Mouse (Mus musculus) NIH3T3 (cell line): ENCODE data around the gene Zbp1.

Experiments
- DNase-seq: peaks from one replicate; pipeline ENCODE4 v3.0.0-alpha.2; 2012; ENCODE audit warnings: low read depth

Gene Zbp1

DNA sequence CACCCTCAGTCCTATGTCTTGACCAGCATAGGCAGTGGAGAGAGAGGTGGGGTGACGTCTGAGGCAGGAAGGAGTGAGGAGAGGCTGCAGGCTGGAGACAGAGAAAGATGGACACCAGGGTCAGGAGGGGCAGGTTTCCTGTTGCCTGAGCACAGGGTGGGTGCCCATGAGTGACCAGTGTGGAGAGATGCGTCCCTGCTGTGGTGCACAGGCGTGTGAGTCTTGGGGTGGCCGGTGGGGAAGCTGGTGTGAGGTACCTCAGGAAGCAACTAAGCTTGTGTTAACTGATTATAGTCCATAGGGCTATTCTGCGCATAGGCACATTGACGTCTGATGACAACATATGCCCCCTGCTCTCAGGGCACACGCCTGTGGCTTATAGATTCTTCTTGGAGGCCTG is 39.7 kb downstream of the Zbp1 start:
- no peak for DNase-seq

DNA sequence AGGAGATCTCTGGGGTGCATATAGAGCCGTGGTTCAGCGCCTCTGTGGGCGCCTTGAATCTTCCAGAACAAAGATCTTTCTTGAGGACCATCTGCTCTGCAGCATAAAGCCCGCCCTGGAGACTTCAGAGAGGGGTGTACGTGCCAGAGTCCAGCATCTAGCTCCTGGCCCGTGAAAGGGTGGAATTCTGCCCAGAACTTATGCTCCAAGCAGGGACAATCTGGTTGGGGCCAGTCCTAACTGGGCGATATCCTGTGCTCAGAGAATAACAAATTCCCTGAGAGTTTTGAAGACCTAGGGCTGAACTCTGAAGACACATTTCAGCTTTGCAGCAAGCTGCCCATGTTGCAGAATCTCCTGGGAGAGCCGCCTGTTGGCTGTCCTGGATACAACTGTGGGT is 40.8 kb downstream of the Zbp1 start:
- DNase-seq: no peak

DNA sequence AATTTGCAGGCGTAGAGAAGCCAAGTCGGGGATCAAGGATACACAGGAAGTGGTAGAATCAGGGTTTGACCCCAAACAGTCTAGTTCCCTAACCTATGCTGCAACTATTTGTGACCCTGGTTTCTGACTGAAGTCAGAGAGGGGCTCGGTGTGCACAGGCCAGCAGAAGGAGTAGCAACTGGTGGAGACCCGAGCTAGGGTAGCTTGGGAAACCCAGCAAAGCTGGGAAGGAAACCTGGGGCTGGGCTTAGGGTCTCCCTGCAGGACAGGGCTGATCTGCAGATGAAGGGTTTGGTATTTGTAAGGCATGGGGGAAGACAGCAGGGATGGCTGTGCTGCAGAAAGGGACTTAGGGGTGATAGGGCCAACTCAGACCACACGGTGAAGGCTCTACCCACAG is 41.2 kb downstream of the Zbp1 start:
- DNase-seq: no peak

DNA sequence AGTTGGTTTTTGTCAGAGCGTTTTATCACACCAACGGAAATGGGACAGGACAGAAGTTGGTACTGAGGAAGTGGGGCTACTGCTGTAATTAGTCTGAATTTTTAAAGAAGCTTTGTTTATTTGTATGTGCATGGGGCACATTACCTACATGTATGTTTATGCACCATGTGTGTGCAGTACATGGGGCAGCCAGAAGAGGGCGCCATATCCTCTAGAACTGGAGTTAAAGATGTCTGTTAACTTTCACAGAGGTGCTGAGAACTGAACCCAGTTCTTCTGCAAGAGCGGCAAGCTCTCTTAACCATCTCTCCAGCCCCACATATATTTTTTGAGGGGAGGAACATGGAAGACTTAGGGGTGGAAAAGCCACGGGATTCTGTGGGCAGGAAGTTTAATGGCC is 43.0 kb downstream of the Zbp1 start:
- DNase-seq: no peak

DNA sequence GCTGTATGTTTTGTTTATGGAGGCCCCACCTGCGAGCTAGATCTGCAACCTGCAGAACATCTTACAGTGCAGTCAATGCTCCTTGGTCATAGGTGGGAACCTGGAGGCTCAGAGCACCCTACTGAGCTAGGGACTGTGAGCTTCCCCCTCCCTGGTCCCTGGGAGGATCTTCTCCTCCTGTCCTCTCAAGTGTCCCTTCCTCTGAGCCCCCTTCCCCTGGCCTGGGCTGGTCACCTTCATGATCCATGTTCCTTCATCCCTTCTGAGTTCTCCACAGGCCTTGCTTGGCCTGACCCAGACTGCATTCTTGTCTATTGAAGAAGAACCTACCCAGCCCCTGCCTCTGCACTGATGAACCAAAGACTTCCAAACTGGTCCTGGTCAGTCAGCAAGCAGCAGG is 44.2 kb downstream of the Zbp1 start:
- DNase-seq: no peak

DNA sequence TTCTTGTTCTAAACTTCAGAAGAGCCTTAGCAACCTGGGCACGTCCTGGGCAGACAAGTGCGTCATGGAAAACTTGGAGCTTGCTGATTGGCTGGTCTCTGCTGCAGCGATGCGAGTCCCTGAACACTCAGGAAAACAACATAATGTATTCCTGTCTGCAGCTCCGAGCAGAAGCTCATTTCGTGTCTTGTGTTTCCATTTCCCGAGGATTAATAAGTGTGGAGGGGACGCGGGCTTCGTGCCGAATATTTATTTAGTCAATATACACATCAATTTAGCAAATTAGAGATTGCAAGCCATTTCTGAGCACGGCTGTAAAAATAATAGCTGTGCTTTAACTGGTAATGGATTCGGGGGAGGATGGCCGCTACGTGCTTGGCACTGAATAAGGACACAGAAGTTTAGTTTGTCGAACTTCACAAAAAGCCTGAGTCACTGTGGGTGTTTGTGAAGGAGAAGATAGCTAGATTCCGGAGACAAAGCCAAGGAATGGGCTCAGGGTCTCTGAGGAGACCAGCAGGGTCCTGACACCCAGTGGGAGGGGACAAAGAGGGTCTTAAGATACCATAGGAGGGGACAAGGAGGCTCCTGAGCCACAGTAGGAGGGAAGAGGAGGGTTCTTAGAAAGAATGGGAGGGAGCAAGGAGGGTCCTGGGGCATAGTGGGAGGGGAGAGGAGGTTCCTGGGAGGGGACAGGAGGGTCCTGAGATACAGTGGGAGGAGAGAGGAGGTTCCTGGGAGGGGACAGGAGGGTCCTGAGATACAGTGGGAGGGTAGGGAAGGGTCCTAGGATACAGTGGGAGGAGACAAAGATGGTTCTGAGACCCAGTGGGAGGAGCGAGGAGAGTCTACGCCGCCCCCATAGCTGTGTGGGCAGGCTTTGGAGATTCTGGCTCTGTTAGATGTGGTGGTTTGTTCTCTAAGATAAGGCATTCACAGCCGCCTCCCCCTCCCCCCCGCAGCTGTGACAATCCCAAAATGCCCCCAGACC is 44.9 kb downstream of the Zbp1 start:
- DNase-seq: peak; percentile 69

DNA sequence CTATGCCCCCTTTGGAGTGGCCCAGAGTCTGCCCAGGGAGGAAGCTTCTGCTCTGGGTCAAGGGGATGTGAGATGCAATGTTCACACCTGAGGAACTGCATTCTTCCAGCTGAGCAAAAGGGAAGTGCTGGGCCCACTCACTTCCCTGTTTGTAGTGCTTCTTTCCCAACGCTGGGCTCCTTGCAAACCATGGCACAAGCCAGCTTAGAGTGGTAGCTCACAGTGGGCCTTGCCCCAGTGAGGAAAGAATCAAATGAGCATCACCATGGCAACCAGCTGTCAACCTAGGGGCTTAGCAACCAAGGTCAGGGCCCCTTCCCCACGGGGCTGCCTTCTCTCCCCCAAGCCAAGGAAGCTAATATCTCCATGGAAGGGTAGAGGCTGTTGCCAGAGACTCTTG is 45.7 kb downstream of the Zbp1 start:
- DNase-seq: no peak

DNA sequence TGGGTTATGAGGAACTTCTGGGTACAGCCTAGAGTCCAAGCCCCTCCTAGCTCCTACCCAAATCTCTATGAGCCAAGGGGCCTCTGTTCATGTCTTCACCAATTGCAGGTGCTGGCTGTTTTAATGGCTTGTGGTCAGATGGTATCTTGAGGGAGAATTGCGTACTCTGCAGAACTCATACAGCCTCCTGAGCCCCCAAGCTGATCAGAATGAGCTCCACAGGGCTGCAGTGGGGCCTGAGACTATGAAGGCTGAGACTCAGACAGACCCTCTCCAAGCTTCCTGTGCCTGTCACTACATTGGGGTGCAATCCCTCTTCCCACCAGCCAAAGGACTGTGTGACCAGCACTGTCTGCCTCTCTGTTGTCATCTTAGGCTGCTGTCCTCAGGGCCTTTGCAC is 46.3 kb downstream of the Zbp1 start:
- no peak for DNase-seq

DNA sequence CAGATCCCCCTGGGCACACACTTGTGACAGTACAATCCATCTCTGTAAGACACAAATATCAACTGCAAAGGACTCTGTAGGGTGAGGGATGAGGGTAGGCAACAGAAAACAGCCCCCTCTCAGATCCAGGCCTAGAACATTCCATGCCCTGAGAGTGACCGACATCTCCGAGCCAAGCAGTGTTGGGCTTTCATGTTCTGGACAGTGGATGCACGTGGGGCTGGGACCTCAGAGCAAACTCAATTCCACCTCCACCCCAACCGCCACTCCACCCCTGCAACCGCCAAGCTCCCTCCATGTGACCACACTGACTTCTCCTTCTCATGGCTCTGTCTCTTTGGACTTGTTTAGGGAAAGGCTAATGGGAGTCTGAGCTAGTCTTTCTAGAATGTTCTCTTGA is 46.8 kb downstream of the Zbp1 start:
- DNase-seq: no peak

DNA sequence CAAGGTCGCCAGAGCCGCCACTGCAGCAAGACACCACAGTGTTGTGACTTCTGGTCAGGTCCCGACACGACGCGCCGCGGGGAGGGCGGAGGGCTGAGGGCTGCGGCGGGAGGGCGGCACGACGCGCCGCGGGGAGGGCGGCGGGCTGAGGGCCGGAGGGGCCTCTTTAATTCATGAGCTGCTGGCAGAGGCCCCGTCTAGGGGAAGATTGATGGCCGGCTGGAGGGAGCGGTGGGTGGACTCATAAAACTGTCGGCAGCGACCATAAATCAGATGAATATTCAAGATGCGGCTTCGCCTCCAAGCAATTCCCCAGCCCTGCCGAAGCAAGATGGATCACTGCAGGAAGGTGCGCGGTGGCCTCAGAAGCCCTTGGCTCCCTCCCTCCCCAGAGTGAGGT is 47.3 kb downstream of the Zbp1 start:
- DNase-seq: peak; percentile 30

DNA sequence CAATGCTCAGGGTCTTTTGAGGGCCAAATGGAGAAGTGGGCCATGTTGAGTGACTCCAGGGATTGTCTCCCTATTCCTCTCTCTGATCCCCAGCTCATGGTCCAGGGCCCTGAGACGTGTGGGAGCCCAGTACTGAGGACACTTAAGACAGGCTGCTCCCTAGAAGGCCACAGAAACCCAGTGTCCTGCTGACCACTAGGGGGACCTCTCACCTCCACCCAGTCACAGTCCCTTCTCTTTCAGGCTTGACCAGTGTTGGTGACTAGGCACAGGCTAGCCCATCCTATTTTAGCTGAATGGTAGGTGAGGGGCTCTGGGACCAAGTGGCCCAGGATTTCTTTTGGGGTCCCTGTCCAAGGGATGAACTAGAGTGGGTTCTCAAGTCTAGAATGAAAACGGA is 48.0 kb downstream of the Zbp1 start:
- DNase-seq: no peak

DNA sequence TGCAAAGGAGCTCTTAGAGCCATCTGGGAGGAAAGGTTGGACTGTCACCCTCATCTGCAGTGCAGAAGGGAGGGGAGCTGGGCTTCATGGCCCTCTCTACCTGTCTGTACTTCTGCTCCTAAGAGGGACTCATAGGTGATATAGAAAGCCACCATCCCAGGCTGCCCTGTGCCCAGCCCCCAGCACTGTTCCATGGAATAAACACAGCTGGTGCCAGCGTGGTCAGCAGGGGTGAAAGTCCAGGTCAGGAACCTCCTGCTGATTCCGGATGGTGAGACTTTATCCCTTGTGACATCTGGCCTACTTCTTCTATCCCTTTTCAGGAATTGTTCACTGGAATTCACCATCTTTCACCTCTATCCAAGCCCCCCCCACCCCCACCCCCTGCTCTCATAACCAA is 48.6 kb downstream of the Zbp1 start:
- DNase-seq: no peak

DNA sequence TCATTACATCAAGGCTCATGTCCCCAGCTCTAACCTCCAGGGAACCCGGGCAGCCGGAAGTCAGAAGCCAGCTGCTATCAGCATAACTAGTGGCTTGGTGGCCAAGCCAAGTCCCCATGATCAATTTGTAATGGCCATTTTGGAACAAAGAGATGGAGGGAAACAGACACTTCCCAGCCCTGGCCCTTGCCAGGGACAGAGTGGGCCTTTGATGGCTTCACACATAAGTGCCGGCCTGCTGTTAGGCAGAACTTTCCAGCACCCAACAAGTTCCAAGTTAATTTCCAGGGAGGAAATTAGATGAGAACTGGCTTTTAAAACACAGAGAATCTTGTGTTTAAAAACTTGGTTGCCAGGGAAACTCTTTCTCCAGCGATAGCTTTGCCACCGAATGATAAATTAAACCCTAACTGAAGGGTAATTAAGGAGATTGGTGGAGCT is 50.3 kb downstream of the Zbp1 start:
- no peak for DNase-seq

DNA sequence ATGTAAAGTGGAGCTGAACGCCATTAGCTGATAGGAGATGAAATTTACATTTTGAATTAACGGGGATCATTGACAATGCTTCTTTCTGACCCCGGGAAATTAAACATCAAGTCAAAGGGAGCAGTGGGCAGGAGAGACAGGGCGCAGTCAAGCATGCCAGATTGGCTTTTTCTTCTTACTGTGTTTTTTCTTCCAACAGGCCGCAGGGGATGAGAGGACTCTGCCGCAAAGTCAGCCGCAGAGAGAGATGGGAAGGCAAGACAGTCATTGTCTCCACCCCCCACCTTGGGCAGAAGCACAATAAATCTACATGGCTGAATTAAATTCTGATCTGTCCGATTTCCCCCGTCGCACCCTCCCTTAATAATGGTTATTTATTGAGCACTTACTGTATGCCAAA is 53.4 kb downstream of the Zbp1 start:
- DNase-seq: no peak

DNA sequence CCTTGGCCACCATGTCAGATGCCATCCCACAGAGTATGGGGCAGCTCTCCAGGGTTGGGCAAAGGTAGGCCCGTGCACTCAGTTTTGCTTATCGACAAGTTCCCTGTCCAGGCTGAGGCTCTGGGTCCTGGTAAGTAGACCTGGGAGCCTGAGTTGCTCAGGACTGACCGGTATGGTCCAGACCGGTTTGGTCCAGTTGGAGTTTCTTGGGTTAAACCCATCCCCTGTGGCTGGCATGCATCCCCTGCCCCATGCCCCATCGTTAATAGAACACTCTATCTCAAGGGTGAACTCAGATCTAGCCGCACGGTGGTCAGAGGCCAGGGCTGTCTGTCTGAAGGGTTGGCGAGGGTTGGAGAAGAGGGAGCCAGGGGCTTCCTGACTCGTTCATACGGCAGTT is 53.8 kb downstream of the Zbp1 start:
- no peak for DNase-seq

DNA sequence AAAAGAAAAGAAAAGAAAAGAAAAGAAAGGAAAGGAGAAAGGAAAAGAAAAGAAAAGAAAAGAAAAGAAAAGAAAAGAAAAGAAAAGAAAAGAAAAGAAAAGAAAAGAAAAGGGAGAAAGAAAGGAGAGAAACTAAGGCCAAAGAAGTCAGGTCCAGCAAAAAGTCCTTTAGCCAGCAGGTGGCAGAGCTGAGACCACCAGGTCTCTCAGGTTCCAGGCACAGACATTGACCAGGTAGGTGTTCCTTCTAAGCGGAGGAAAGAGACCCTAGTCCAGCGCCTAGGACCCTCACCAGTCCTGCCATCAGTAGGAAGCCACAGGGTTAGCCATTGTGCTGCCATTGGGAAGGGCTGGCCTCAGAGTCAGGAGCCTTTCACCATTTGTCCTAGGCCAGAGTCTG is 54.4 kb downstream of the Zbp1 start:
- peak; percentile 49 for DNase-seq

DNA sequence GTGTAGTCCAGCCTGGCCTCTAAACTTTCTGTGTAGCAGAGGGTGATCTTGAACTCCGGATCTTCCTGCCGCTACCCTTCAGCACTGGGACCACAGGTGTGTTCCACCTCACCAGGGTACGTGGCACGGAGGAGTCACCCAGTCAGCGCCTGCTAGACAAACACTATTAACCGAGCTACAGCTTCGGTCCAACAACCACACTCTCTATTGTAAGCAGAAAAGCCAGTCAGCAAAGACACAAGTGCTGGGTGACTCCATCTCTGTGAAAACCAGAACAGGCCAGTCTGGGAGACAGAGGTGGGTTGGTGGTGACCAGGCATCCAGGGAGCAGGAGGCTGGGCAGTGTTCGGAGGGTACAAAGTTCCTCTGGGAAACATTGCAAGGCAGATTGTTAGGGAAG is 55.3 kb downstream of the Zbp1 start:
- no peak for DNase-seq

DNA sequence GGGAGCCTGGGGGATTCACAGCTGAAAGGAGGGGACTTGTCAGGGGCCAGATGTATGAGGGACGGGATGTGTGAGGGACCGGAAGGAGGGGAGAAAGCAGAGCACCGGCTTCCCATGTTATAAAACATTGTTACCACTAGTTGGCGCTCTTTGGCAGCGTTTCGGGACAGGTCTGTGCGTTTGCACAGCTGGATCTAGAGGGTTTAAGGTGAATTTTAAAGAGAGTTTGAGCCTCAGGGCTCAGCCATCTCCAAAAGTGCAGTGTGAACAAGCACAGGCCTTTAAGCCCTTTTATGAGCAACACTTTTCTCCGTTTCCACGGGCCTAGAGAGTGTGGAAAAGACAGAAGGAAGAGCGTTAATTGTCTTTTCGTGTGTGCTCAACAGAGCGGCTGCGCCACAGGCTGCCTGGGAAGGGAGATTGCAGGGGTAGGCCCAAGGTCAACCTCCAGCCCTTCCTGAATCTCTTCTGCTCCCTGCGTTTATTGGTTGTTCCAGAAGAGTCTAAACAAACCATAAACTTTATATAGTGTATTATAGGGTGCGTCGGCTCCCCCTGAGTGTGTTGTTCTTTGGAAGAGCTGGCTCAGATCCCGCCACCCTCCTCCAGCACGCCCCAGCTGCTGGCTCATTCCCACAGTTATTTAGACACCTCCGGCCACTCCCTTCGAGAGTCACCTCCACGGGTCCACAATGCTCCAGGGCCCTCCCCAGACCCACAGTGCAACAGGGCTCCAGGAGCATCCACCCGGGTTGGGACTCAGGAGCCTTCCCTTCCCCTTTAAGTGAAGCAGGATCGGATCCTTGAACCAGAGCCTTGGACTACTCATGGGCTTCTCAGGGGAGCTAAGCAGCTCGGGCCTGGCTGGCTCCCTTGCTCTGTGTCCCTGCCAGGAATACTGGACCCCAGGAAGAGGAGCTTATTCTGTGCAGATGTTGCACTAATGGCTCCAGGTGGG is 59.1 kb downstream of the Zbp1 start:
- DNase-seq: peak; percentile 76

DNA sequence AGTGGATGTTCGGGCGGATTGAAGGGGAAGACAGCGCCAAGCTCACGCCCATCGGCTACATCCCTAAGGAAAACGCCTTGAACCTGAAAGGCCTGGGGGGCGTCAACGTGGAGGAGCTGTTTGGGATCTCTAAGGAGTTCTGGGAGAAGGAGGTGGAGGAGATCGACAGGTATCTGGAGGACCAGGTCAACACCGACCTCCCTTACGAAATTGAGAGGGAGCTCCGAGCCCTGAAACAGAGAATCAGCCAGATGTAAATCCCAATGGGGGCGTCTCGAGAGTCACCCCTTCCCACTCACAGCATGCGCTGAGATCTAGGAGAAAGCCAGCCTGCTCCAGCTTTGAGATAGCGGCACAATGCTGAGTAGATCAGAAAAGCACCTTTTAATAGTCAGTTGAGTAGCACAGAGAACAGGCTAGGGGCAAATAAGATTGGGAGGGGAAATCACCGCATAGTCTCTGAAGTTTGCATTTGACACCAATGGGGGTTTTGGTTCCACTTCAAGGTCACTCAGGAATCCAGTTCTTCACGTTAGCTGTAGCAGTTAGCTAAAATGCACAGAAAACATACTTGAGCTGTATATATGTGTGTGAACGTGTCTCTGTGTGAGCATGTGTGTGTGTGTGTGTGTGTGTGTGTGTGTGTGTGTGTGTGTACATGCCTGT is 60.2 kb downstream of the Zbp1 start:
- no peak for DNase-seq

DNA sequence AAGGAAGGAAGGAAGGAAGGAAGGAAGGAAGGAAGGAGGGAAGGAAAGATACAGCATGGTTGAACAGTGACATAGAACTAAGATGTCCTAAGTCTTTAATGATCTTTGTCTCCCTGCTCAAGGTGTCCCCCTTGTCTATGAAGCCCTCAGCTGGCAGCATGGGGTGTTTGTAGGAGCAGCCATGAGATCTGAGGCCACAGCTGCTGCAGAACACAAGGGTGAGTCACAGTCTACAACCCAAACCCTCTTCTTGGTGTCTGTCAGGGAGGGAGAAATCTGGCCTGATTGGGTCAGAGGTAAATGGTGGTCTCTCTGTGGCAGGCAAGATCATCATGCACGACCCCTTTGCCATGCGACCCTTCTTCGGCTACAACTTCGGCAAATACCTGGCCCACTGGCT is 60.9 kb downstream of the Zbp1 start:
- DNase-seq: no peak

DNA sequence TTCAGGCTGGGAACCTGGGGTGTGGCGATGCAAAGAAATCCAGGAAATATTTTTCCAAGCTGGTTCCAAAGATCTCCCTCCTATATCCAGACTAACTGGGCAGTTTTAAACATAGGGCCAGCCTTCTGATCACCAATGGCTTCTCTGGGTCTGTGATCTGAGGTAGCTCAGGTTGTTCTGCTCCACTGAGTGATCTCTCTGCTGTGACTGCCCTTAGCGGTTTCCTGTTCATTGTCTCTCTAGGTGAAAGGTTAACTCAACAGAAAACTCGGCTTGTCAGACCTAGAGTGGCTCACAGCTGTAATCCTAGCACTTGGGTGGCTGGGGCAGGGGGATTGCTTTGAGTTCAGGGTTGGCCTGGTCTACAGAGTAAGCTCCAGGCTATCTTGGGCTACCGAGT is 61.3 kb downstream of the Zbp1 start:
- no peak for DNase-seq

DNA sequence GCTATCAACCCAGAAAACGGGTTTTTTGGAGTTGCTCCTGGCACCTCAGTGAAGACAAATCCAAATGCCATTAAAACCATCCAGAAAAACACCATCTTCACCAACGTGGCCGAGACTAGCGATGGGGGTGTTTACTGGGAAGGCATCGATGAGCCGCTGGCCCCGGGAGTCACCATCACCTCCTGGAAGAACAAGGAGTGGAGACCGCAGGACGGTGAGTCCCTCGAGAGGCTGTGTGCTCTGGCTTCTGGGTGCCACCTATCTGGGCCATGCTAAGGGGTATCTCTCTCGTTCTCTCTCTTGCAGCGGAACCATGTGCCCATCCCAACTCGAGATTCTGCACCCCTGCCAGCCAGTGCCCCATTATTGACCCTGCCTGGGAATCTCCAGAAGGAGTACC is 61.8 kb downstream of the Zbp1 start:
- DNase-seq: no peak
